Mouse (Mus musculus): Measurements from ENCODE around the gene Ablim1. TPM values are rescaled to one million over a fixed set of nuclear protein-coding genes. Genes with fewer than 3 reads are reported as not detected.

The Ablim1 gene
- polyA plus RNA-seq, 3 experiments from 2014 or later, result 240 to 284 (median 264) TPM

DNA sequence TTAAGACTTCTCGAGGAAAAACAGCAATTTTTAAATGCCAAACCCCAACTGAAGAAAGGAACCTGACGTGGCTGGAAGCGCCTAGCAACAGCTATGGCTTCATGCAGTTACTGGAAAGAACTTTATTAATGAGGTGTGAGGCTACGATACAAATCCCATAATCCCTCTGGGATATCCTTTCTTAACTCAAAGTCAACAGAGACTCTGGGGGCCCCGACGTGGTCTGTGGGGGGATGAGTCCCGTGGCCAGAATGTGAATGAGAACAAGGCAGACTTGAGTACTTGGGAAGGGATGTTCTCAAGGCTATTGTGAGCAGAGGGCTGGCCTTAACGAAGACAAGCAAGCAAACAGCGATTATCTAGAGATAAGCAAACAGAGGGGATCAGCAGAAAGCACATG, 58.1 kb downstream of the Ablim1 start:
- ATAC-seq, result no peak

DNA sequence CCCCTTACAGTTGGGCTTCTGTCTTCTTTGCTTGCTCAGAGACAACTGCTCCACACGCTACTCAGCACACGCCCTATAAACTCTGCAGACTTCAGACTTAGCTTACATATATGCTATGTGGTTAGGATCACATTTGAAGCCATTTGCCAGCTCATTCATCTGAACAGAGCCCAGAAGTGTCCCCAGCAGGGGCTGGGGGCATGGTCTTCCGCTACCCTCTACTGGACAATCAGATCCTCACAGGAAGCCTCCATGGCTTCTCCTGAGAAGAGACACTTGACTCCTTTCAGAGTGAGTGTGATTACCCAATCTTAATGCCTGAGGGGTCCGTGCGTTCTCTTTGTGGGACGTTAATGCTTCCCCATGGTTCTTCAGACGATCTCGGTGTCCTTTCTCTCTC, 59.6 kb downstream of the Ablim1 start:
- ATAC-seq, result no peak

DNA sequence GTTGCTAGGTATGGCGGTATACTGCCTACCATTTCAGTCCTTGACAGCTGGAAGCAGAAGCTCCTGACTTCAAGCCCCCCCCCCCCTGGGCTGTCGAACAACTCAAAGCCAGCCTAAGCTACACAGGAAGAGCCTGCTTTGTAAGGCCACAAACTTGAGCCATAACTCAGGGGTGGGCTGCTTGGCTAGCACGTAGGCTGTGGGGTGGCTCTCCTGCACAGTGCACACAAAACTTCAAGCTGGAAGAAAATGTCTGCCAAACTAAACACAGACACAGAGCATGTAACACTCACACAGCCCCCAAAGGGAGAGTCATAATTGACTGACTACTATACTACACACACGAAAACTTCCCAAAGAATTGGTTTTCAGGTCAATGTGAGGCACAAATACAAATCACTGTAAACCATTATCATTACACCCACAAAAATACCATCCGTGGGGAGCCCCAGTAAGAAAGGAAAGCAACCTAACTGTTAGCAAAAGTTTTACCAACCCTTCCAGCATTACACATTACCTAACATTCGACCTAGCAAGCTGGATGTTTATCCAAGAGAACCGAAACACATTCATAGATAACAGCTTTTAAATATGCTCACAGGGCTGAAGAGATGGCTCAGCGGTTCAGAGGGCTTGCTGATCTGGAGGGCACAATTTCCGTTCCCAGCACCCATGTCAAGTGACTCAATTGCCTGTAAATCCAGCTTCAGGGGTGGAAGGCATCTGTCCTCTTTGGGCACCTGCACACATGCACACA, 61.8 kb downstream of the Ablim1 start:
- ATAC-seq, result no peak

- ATAC-seq, result no peak
Observed at GRCm38 (mm10) chr19:57248781-57249180, 65.9 kb downstream of the Ablim1 start.

DNA sequence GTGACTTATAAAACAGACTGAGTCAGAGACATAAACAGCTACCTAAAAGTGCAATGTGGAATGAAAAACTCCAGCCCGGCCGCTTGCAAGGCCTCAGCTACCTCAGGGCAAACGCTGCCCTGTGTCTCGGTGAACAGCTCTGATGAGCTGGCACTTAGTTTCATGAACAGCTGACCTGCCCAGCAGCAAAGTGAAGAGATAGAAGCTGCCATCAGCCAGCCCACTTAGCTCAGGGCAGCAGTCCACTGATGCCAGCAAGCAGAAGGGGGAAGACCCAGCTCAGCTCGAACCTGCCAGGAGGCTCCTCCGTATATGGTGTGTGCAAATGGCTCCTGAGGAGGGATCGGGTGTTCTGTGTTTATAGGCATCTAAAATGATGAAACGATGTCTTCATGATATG, 67.5 kb downstream of the Ablim1 start:
- ATAC-seq, result no peak

GRCm38 (mm10) chr19:57244281-57244680, 70.4 kb downstream of the Ablim1 start:
- ATAC-seq, result no peak

DNA sequence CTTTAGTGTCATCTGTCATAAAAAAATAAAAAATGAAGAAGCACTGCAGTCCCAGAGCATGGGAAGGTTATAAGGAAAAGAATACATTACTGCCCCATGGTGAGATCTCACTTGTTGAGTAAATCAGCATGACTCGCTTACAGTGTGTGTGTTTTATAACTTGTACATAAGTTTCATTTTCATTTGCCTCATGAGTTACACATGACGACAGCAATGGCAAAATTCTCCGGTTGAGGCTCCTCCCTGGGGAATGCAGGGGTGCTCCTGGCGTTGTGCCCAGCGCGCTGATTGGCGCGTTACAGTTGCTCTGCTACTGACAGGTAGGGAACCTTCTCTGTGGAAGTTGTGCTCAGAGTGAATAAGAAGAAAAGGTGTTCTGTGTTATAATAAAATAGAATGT, 71.1 kb downstream of the Ablim1 start:
- ATAC-seq, result no peak

GRCm38 (mm10) chr19:57243191-57243590, 71.5 kb downstream of the Ablim1 start:
- no peak for ATAC-seq

DNA sequence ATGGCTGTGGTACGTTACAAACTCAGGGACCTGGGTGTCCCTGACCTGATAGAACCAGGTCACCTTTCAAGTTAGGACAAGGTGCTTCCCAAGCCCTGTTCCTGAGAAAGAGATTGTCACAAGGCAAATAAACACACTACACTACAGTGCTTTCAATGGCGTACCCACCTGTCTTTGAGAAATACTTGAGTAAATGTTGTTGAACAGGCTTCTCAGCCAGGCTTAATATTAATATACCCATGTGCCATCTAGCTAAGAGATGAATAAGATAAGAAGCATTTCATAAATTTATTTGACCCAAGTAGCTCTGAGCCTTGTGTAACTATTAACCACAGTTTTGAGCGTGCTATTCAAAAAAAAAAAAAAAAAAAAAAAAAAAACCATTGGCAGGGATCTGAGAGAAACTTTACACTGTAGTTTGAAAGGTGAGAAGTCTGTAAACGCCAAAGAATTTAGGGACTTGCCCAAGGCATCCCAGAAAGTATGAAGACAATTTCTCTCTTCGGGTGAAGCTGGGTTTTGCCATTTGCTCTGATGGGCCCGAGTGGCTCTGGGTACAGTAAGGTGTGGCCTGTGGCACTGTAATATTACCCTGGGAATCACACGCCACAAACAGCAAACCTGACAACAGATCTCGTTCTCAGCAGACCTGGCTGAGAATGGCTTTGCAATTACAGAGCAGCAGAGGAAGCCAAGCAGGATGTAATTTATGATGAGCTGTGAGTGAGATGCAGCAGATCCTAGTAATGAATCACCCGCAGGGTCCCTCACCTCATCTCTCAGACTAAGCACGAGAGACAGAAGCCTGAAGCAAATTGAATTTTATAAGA, 73.1 kb downstream of the Ablim1 start:
- no peak for ATAC-seq

- no peak for ATAC-seq
Observed at GRCm38 (mm10) chr19:57240259-57240658, 74.5 kb downstream of the Ablim1 start.

DNA sequence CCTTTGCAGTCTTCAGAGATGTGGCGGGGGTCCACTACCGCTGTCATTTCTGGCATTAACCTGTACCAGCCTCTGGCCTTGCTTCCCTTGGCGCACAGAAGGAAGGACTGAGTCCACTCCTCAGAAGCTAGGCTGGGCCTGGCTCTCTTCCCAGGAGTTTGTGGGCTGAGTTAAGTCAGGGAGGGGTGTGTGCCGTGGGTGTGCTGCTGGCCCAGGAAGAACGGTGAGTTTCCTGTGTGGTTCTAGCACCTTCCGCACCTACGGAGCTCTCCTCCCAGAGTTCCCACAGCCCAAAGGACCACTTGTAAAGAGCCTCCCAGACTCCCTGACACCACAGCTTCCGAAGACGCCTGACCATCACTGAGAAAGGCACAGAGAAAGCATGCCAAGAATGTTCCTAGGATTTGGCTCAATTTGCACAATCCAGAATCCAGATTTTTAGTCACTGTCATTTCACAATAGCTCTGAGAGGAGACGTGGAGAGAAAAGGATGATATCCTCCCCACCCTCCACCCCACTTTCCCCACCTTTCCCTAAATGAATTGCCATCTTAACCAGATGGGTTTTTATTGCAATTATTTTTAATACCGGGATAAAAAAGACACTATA, 75.4 kb downstream of the Ablim1 start:
- ATAC-seq, result no peak

GRCm38 (mm10) chr19:57238461-57238860, 76.3 kb downstream of the Ablim1 start:
- no peak for ATAC-seq

- no peak for ATAC-seq
Observed at GRCm38 (mm10) chr19:57237534-57237933, 77.2 kb downstream of the Ablim1 start.

DNA sequence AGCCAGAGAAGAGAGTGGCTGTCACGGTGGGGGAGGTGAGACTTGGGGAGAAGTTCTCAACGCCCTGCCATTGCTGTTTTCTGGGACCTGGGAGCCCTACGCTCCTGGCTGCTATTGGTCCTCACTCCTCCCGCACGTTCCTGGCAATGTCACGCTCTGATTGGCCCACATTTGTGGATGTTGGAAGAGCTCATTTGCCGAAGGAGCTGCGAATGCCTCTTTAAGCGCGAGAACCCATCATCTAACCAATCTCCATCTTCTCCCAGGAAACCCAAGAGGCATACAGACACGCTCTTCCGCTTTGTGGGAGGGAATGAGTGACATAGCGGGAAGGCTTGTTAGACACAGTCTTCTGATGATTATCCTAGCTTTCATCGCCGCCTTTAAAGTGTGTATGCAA, 78.1 kb downstream of the Ablim1 start:
- ATAC-seq, result no peak

DNA sequence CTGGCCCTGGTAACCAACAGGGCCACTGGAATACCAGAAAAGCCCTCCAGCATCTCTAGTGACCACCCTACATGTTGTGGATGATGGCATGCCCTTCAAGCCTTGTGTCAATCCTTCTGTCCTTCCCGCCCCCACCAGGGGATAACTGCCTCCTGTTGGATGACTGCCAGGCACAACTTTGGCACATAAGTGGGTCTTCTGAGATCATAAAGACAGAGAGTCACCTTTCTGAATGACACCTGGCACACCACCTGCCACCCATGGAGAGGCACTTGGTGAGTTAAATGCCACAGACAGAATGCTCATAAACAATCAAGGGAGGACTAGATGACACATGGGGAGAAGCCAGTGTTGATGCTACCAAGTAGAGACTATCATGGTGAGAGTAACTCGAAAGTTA, 78.8 kb downstream of the Ablim1 start:
- no peak for ATAC-seq

GRCm38 (mm10) chr19:57230996-57231395, 83.7 kb downstream of the Ablim1 start:
- no peak for ATAC-seq

DNA sequence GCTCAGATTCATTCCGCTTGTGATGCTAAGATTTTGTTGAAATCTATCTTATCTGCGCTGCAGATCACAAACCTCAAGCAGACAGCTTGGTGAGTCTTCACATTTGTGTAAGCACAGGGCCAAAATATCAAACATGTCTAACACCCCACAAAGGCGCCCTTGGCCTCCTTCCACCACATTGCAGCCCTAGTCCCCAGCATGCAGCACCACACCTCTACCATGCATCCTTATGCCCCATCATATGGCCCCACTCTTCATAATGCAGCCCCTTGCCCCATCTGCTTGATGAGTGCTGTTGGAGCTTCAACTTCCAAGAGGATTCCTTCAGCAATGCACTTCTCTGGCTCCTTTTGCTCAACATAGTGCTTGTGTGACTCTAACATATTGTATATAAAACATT, 85.6 kb downstream of the Ablim1 start:
- ATAC-seq, result no peak

- no peak for ATAC-seq
Observed at GRCm38 (mm10) chr19:57228576-57228975, 86.1 kb downstream of the Ablim1 start.

GRCm38 (mm10) chr19:57224390-57224789, 90.3 kb downstream of the Ablim1 start:
- ATAC-seq, result no peak

DNA sequence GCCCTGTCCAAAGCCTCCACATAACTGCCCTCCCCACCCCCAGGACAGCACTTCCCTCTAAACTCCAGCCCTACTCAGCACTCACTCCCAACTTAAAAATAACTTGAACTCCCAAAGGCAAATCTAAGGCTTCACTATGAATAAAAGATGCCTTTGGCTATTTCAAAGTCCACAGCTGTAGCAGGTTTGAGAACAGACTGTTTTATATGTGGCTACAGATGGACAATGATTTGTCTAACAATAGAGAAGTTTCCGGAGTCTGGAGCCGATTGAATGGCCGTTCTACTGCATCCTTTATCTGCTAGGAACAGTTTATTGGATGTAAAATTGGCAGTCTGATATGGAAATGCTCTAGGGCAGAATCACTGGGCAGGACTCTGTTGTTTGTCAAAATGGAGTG, 91.0 kb downstream of the Ablim1 start:
- no peak for ATAC-seq

- ATAC-seq, result no peak
Observed at GRCm38 (mm10) chr19:57222657-57223056, 92.1 kb downstream of the Ablim1 start.

DNA sequence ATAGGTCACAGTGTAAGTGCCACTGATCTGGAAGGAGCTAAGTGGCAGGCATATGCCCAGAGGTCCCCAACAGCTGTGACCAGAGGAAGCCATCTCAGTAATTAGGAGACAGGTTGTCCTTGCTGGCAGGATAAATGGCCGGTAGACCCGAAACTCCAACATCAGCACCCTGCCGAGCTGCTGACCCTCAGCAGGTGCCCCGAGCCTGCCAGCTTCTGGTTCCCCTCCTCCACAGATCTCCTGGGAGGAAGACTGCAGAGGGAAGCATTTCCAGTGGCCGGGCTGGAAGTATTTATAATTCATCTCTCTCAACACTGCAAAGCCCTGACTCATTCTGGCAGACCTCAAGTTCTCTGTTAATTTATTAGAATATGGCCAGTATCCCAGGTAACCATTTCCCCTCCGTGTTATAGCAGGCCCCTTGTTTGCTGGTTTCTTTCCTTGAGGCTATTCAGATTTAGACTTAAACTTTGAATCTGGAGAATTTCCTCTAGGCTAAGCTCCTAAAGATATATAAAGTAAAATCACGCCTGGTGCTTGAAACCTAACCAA, 93.0 kb downstream of the Ablim1 start:
- ATAC-seq, result no peak

GRCm38 (mm10) chr19:57219758-57220157, 95.0 kb downstream of the Ablim1 start:
- no peak for ATAC-seq

Data from inflammation-experienced regulatory T-cells, adult 6 months (primary cell).